Mouse (Mus musculus) liver, embryonic 14.5 days (tissue): ENCODE measurements around the gene Myh7. TPM values are rescaled to one million over a fixed set of nuclear protein-coding genes. Genes with fewer than 3 reads are reported as not detected.

Source experiments
- ATAC-seq: fragments of 200-750 bp; cut with Nextera tagmentation; 2 replicates; pipeline ENCODE4 v1.8.0; 2017; ENCODE audit warnings: moderate number of reproducible peaks, mild to moderate bottlenecking, moderate library complexity; ENCODE audit not compliant: insufficient read depth
- DNase-seq, 3 experiments: peaks; one replicate each; pipeline ENCODE4 v3.0.0-alpha.2; 2012 to 2013; ENCODE audit warnings: low read depth in 3 of 3, low spot score in 3 of 3
- H3K27ac ChIP-seq: fragments of 300-500 bp; sonication (generic); 2 replicates; pipeline ENCODE4 v1.5.1; 2014; ENCODE audit warnings: moderate library complexity, mild to moderate bottlenecking, control low read depth, inconsistent platforms
- H3K27me3 ChIP-seq: fragments of 300-500 bp; sonication (generic); 2 replicates; pipeline ENCODE4 v1.6.1; 2014; ENCODE audit warnings: mild to moderate bottlenecking, low read length, moderate library complexity; ENCODE audit not compliant: control insufficient read depth, insufficient read depth
- H3K36me3 ChIP-seq: fragments of 300-500 bp; sonication (generic); replicated peaks from 2 replicates; pipeline ENCODE4 v1.6.1; 2014; ENCODE audit warnings: low read depth; ENCODE audit not compliant: control insufficient read depth, insufficient read depth
- H3K4me1 ChIP-seq, 2 experiments: fragments of 200-500 bp in 1 of 2; fragments of 300-500 bp in 1 of 2; sonication (generic) in 1 of 2; replicated peaks; 2 replicates each; pipeline ENCODE4 v1.6.1; 2012 to 2014; ENCODE audit warnings: antibody characterized with exemption in 1 of 2, inconsistent platforms in 1 of 2, low read length in 1 of 2; ENCODE audit not compliant: control insufficient read depth in 2 of 2, insufficient read depth in 2 of 2
- H3K4me2 ChIP-seq: fragments of 300-500 bp; sonication (generic); 2 replicates; pipeline ENCODE4 v1.6.1; 2014; ENCODE audit warnings: low read depth, mild to moderate bottlenecking, control low read depth, moderate library complexity
- H3K4me3 ChIP-seq, 2 experiments: fragments of 200-500 bp in 1 of 2; fragments of 300-500 bp in 1 of 2; sonication (generic) in 1 of 2; 2 replicates each; pipeline ENCODE4 v1.5.1; 2012 to 2014; ENCODE audit warnings: low read depth in 2 of 2, low read length in 2 of 2, mild to moderate bottlenecking in 2 of 2, control low read depth in 1 of 2, inconsistent platforms in 1 of 2, moderate library complexity in 1 of 2; ENCODE audit not compliant: insufficient read depth in 1 of 2
- H3K9ac ChIP-seq: fragments of 300-500 bp; sonication (generic); replicated peaks from 2 replicates; pipeline ENCODE4 v1.6.1; 2014; ENCODE audit warnings: mild to moderate bottlenecking, control low read depth, moderate library complexity
- H3K9me3 ChIP-seq: fragments of 300-500 bp; sonication (generic); 2 replicates; pipeline ENCODE4 v1.6.1; 2016; ENCODE audit warnings: low read length, mixed read lengths; ENCODE audit not compliant: control insufficient read depth
- CTCF ChIP-seq: IDR thresholded peaks from 2 replicates; pipeline ENCODE4 v1.5.1; 2016; ENCODE audit warnings: antibody characterized with exemption, low read depth, control low read depth
- EP300 ChIP-seq: IDR thresholded peaks from 2 replicates; pipeline ENCODE4 v1.6.1; 2016; ENCODE audit warnings: antibody characterized with exemption, low read depth
- WGBS: fragments of 180-500 bp; shearing (Covaris S2); extraction: QIAGEN DNeasy Blood & Tissue Kit; methylation state at CpG from one replicate; pipeline ENCODE4 v1.1.7; 2014; ENCODE audit not compliant: insufficient replicate concordance; 5-methylcytosine and 5-hydroxymethylcytosine counted together
- polyA plus RNA-seq, 2 experiments: library from polyadenylated mRNA; depleted of rRNA in 1 of 2; stranded (reverse) in 1 of 2; unstranded in 1 of 2; fragments of >200 nt; fragmentation: Nextera tagmentation in 1 of 2; extraction: Ambion mirVana in 1 of 2; gene quantifications; 2 replicates each; pipeline versions ENCODE4 v1.2.1 to v1.2.3; 2012 to 2014

Gene Myh7
- polyA plus RNA-seq, 2 experiments = 0.05 to 0.07 TPM

DNA sequence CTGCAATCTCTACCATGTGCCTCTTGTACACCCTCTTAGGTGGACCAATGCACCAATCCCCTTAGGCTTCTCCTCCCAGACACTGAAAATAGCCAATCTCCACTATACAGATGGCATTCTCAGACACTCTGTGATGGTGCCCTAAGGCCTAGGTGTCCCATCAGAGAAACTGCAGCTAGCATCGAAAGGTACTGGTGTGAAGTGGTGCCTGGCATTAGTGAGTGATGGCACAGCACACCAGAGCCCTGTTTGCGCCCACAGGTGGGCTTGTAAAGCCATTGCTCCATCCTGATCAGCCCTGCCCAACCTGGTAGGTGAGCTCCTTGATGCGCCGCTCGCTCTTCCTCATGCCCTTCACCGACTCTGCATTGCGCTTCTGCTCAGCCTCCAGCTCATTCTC is 50.5 kb downstream of the Myh7 start:
- H3K9me3 ChIP-seq = no peaks in the 10 kb centered on the region
- WGBS = 75% methylated on average over 7 of the region's 7 CpGs
- no peak overlapping the region for H3K9ac ChIP-seq
- no peak overlapping the region for H3K4me3 ChIP-seq
- ATAC-seq (no peak), DNase-seq (no peak)
- no peak overlapping the region for H3K27ac ChIP-seq
- no peaks in the 10 kb centered on the region for H3K36me3 ChIP-seq
- H3K4me1 ChIP-seq = no peaks in the 10 kb centered on the region
- no peak overlapping the region for H3K4me2 ChIP-seq
- TF ChIP-seq EP300 = no peak
- TF ChIP-seq CTCF = no peak
- H3K27me3 ChIP-seq = no peaks in the 10 kb centered on the region

DNA sequence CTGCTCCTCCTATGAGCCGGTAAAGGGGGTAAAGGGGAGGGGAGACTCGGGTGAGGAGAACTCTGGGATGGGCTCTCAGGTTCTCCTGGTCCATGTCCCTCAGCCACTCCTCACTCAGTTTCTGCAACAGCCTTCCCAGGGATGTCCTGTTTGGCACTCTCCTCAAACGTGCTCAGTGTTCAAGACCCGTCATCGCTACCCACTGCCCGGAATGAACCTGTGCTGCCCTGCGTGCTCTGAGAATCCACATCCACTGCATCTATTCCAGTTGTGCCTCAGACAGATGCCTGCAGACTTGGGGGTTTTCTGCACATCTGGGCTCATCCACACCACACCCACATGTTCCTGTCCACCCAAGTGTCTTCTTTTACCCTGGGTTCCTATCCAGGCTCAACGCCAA is 51.9 kb downstream of the Myh7 start:
- DNase-seq = no peak
- Histone ChIP-seq H3K27ac (no peak overlapping the region), H3K9ac (no peak overlapping the region)

DNA sequence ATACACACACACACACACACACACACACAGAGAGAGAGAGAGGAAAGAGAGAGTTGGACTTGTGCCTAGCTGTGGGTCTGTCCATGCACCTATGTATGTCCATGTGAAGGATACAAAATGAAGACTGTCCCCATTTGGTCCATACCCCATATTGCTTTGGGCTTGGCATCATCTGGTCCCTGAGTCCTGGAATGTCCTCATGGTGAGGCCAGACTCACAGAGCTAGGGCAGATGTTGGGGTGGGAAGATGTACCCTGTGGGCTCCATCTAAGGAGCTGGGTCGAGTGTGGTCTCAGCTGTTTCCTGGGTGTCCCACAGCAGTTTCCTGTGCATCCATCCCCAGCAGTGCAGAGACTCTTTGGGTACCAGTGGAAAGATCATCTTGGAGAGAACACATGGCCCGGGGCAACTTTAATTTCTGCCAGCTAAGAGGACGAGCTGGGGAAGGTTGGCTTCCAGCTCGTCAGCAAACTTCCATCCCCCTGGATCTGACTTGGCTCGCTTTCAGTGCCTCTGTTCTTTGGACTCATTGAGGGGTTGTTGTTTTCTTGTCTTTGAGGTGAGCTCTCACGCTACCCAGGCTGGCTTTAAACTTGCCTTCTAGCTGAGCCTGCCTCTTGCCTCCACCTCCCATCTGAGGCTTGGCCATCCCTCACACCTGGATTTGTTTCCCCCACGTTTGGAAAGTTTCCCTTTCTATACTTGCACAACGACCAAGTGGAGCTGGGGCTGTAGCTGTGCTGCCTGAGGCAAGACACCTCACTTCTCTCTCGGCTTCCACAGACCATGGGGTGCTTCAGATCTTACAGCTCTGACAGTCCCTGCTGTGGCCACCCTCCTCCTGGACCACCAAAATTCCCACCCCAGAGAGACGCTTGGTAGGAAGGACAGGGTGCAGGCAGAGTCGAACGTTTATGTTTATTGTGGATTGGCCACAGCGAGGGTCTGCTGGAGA is 53.1 kb downstream of the Myh7 start:
- 40% methylated on average over 13 of the region's 13 CpGs for WGBS
- no peak for TF ChIP-seq EP300
- TF ChIP-seq CTCF = no peak
- H3K27ac ChIP-seq = no peak overlapping the region
- no peak overlapping the region for H3K9ac ChIP-seq
- no peaks in the 10 kb centered on the region for H3K9me3 ChIP-seq
- DNase-seq (no peak), ATAC-seq (no peak)
- H3K27me3 ChIP-seq = no peaks in the 10 kb centered on the region
- no peak overlapping the region for H3K4me3 ChIP-seq
- no peaks in the 10 kb centered on the region for H3K4me1 ChIP-seq
- no peaks in the 10 kb centered on the region for H3K36me3 ChIP-seq
- no peak overlapping the region for H3K4me2 ChIP-seq

More for the DNA sequence above, 51.9 kb downstream of the Myh7 start:
- Histone ChIP-seq H3K27me3 (no peaks in the 10 kb centered on the region), H3K4me3 (no peak overlapping the region), H3K4me2 (no peak overlapping the region), H3K4me1 (no peaks in the 10 kb centered on the region), H3K9me3 (no peaks in the 10 kb centered on the region), H3K36me3 (no peaks in the 10 kb centered on the region)
- no peak for ATAC-seq
- TF ChIP-seq EP300 (no peak), CTCF (no peak)
- WGBS = 70% methylated on average over 8 of the region's 8 CpGs

GRCm38 (mm10) chr14:54940176-54940530 is 54.3 kb downstream of the Myh7 start:
- Histone ChIP-seq H3K36me3 (no peaks in the 10 kb centered on the region), H3K9me3 (no peaks in the 10 kb centered on the region), H3K4me3 (no peak overlapping the region), H3K27me3 (no peaks in the 10 kb centered on the region), H3K9ac (no peak overlapping the region), H3K4me1 (no peaks in the 10 kb centered on the region), H3K4me2 (no peak overlapping the region), H3K27ac (no peak overlapping the region)
- ATAC-seq = no peak
- no peak for DNase-seq
- TF ChIP-seq EP300 (no peak), CTCF (no peak)
- WGBS = 50% methylated on average over 3 of the region's 3 CpGs

GRCm38 (mm10) chr14:54939434-54940175 is 54.8 kb downstream of the Myh7 start:
- ATAC-seq (no peak), DNase-seq (peak; percentile 26 to 35 (median 34))
- H3K9ac ChIP-seq = no peak overlapping the region
- H3K4me1 ChIP-seq = no peaks in the 10 kb centered on the region
- no peaks in the 10 kb centered on the region for H3K27me3 ChIP-seq
- no peaks in the 10 kb centered on the region for H3K36me3 ChIP-seq
- WGBS = 40% methylated on average over 12 of the region's 12 CpGs
- no peak overlapping the region for H3K4me3 ChIP-seq
- no peak overlapping the region for H3K4me2 ChIP-seq
- H3K27ac ChIP-seq = no peak overlapping the region
- TF ChIP-seq CTCF = peak; percentile 88
- no peak for TF ChIP-seq EP300
- H3K9me3 ChIP-seq = no peaks in the 10 kb centered on the region
